Mouse (Mus musculus) heart, embryonic 16.5 days (tissue): ENCODE measurements at regions not wholly inside any gene's neighbourhood (a gene's known extent, or its start where the extent isn't known, plus 50 kb on each side); places are given as distances from the start of the nearest gene placed in this dataset.

Experiments used
- ATAC-seq: fragments of 200-750 bp; cut with Nextera tagmentation; replicated peaks from 2 replicates; pipeline ENCODE4 v1.8.0; 2017; ENCODE audit warnings: moderate number of reproducible peaks; ENCODE audit not compliant: insufficient read depth, low FRiP score; ENCODE audit errors: extremely low read depth
- H3K27ac ChIP-seq: fragments of 300-500 bp; sonication (generic); 2 replicates; pipeline ENCODE4 v1.5.1; 2014; ENCODE audit warnings: mild to moderate bottlenecking, low read length, control low read depth, moderate library complexity
- H3K27me3 ChIP-seq: fragments of 300-500 bp; sonication (generic); 2 replicates; pipeline ENCODE4 v1.6.1; 2014; ENCODE audit warnings: low read length, mixed read lengths; ENCODE audit not compliant: control insufficient read depth, insufficient read depth
- H3K36me3 ChIP-seq: fragments of 300-500 bp; sonication (generic); 2 replicates; pipeline ENCODE4 v1.6.1; 2014; ENCODE audit not compliant: control insufficient read depth, insufficient read depth
- H3K4me1 ChIP-seq: fragments of 300-500 bp; sonication (generic); 2 replicates; pipeline ENCODE4 v1.6.1; 2014; ENCODE audit warnings: low read length, mixed read lengths; ENCODE audit not compliant: control insufficient read depth, insufficient read depth
- H3K4me2 ChIP-seq: fragments of 300-500 bp; sonication (generic); 2 replicates; pipeline ENCODE4 v1.6.1; 2014; ENCODE audit warnings: low read depth, mild to moderate bottlenecking, control low read depth, low read length
- H3K4me3 ChIP-seq: fragments of 300-500 bp; sonication (generic); 2 replicates; pipeline ENCODE4 v1.5.1; 2014; ENCODE audit warnings: mild to moderate bottlenecking, control low read depth, low read length
- H3K9ac ChIP-seq: fragments of 300-500 bp; sonication (generic); 2 replicates; pipeline ENCODE4 v1.6.1; 2014; ENCODE audit warnings: low read length, control low read depth
- H3K9me3 ChIP-seq: fragments of 300-500 bp; sonication (generic); replicated peaks from 2 replicates; pipeline ENCODE4 v1.6.1; 2016; ENCODE audit warnings: low read length; ENCODE audit not compliant: control insufficient read depth
- WGBS: fragments of 180-500 bp; shearing (Covaris S2); extraction: QIAGEN DNeasy Blood & Tissue Kit; methylation state at CpG from one replicate; pipeline ENCODE4 v1.1.7; 2014; 5-methylcytosine and 5-hydroxymethylcytosine counted together

DNA sequence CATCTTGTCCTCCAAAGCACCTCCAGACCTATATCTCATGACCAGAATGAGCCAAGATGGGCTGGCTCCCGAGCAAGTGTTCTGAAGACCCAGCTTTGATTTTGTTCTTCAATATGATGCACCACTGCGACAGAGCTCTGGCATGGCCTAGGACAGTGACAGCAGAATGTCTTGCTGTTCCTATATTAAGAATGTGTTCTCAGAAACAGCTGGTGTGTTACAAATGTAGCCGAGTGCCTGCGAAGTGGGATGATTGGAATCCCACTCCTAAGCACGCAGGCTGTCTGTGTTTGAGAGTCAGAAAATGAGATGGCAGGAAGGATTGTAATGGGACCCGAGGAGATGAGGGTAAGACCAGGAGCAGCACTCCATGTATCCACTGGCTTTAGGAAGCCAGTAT lies 355.1 kb upstream of the Smarca2 start:
- 75% methylated on average over 6 of the region's 6 CpGs for WGBS
- H3K9ac ChIP-seq, result no peak overlapping the region

DNA sequence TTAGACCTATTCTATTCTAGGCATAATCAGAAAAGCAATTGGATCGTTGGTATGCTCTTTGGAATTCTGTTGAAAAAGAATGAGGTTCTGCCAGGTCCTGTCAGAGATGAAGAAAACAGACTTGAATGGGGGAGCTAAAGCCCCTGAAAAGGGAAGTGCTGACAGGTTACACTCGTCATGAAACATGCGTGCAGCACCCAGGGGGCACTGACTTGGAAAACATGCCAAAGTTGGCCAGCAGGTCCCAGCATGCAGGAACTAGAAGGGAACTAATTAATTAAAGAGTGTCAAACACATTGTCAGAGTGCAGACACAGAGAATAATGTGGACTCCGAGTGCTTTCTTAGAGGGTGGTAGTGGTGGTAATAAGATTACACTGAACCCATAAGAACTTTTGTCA lies 346.2 kb upstream of the Smarca2 start:
- no peak overlapping the region for H3K27ac ChIP-seq
- no peaks in the 10 kb centered on the region for H3K9me3 ChIP-seq
- ATAC-seq, result no peak
- WGBS, result 56% methylated on average over 4 of the region's 4 CpGs
- no peak overlapping the region for H3K4me3 ChIP-seq
- H3K27me3 ChIP-seq, result no peaks in the 10 kb centered on the region
- no peak overlapping the region for H3K4me2 ChIP-seq
- H3K36me3 ChIP-seq, result no peaks in the 10 kb centered on the region
- no peaks in the 10 kb centered on the region for H3K4me1 ChIP-seq
- no peak overlapping the region for H3K9ac ChIP-seq

More for the DNA sequence above, 355.1 kb upstream of the Smarca2 start:
- H3K36me3 ChIP-seq, result no peaks in the 10 kb centered on the region
- no peak overlapping the region for H3K27ac ChIP-seq
- no peaks in the 10 kb centered on the region for H3K27me3 ChIP-seq
- no peaks in the 10 kb centered on the region for H3K9me3 ChIP-seq
- H3K4me3 ChIP-seq, result no peak overlapping the region
- no peak overlapping the region for H3K4me2 ChIP-seq
- no peak for ATAC-seq
- no peaks in the 10 kb centered on the region for H3K4me1 ChIP-seq

DNA sequence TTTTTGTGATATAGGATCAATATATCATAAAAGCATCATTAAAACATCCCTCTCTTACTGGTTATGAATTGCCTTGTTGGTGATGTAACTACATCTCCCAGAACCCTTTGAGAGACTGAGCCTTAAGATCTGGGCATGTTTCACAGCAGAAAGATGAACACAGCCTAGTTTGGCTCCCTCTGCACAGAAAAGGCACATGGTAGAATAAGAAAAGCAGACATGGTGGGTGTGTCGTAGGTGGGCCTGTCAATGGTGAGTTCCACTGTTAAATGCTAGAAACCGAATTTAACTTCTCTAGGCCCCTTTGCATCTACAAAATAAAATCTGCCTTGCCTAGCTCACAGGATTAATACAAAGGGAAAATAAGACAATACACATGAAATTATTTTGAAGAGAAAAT lies 343.3 kb upstream of the Smarca2 start:
- no peak for ATAC-seq
- H3K9ac ChIP-seq, result no peak overlapping the region
- H3K4me3 ChIP-seq, result no peak overlapping the region
- no peak overlapping the region for H3K27ac ChIP-seq
- H3K27me3 ChIP-seq, result no peaks in the 10 kb centered on the region
- H3K9me3 ChIP-seq, result no peaks in the 10 kb centered on the region
- H3K4me1 ChIP-seq, result no peaks in the 10 kb centered on the region
- 74% methylated on average over 2 of the region's 2 CpGs for WGBS
- H3K4me2 ChIP-seq, result no peak overlapping the region
- H3K36me3 ChIP-seq, result no peaks in the 10 kb centered on the region

- no peaks in the 10 kb centered on the region for H3K36me3 ChIP-seq
- H3K4me3 ChIP-seq, result no peak overlapping the region
- H3K9me3 ChIP-seq, result no peaks in the 10 kb centered on the region
- H3K4me2 ChIP-seq, result no peak overlapping the region
- H3K27me3 ChIP-seq, result no peaks in the 10 kb centered on the region
- no peak overlapping the region for H3K9ac ChIP-seq
- no peaks in the 10 kb centered on the region for H3K4me1 ChIP-seq
- 73% methylated on average over 6 of the region's 6 CpGs for WGBS
- ATAC-seq, result no peak
- H3K27ac ChIP-seq, result no peak overlapping the region
These were observed 308.5 kb upstream of the Smarca2 start for GRCm38 (mm10) chr19:26296360-26296759.

DNA sequence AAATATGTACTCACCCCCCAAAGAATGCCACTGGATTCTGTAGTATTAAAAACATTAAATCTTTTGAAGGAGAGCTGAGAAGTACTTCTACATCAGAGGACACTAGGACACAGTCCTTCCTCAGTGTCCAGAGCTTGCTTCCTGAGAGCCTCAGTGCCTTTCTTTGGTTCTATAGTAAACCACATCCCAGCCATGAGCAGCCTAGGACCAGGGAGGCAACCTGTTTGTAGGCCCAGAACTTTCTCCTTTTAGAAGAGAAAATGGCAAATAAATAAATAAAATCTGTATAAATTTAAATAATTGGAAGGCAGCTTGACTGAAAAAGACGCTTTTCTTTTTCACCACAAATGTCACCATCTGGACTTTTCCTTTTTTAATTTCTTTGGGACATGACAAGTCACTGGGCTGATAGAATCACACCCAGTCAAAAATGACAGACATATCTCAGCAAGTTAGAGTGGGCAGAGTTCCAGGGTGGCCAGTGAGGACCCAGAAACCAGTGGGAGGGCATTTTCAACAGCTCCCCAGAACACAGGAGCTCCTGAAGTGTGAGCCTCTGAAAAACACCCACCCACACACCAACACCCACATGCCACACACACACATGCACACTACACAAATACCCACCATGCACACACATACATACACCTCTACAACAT lies 296.2 kb upstream of the Smarca2 start:
- H3K4me3 ChIP-seq, result no peak overlapping the region
- no peaks in the 10 kb centered on the region for H3K9me3 ChIP-seq
- no peak overlapping the region for H3K4me2 ChIP-seq
- ATAC-seq, result no peak
- no peaks in the 10 kb centered on the region for H3K36me3 ChIP-seq
- no peak overlapping the region for H3K9ac ChIP-seq
- no peaks in the 10 kb centered on the region for H3K27me3 ChIP-seq
- WGBS, result 73% methylated on average over 1 of the region's 1 CpGs
- no peak overlapping the region for H3K27ac ChIP-seq
- no peaks in the 10 kb centered on the region for H3K4me1 ChIP-seq

GRCm38 (mm10) chr19:26318977-26319376 lies 285.9 kb upstream of the Smarca2 start:
- Histone ChIP-seq H3K27me3 (no peaks in the 10 kb centered on the region), H3K27ac (no peak overlapping the region), H3K4me1 (no peaks in the 10 kb centered on the region), H3K4me2 (no peak overlapping the region), H3K9me3 (no peaks in the 10 kb centered on the region), H3K9ac (no peak overlapping the region), H3K4me3 (no peak overlapping the region), H3K36me3 (no peaks in the 10 kb centered on the region)
- 86% methylated on average over 2 of the region's 2 CpGs for WGBS
- ATAC-seq, result no peak

- H3K27ac ChIP-seq, result no peak overlapping the region
- WGBS, result 74% methylated on average over 5 of the region's 5 CpGs
- H3K9ac ChIP-seq, result no peak overlapping the region
- H3K4me3 ChIP-seq, result no peak overlapping the region
- H3K4me2 ChIP-seq, result no peak overlapping the region
- ATAC-seq, result no peak
- no peaks in the 10 kb centered on the region for H3K36me3 ChIP-seq
- no peaks in the 10 kb centered on the region for H3K4me1 ChIP-seq
- H3K27me3 ChIP-seq, result no peaks in the 10 kb centered on the region
- no peaks in the 10 kb centered on the region for H3K9me3 ChIP-seq
These were observed 281.2 kb upstream of the Smarca2 start for GRCm38 (mm10) chr19:26323682-26324081.

DNA sequence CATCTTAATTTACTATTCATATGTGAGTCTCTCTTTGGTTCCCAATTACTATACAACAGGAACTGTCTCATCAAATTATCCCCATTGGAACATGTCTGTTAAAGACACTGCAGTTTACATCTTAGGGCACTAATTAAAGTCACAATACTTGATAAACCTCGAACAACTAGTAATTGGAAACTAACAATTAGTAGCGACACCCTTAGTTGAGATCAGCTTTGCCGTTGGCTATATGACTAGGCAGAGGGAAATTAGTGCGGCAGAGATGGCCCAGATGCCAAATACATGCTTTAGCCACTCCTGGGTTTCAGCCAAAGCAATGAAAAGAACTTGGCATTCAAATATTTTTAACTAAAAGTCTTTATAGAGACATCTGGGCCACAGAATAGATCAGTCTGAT lies 265.7 kb upstream of the Smarca2 start:
- no peaks in the 10 kb centered on the region for H3K9me3 ChIP-seq
- no peaks in the 10 kb centered on the region for H3K36me3 ChIP-seq
- no peak overlapping the region for H3K9ac ChIP-seq
- H3K27me3 ChIP-seq, result no peaks in the 10 kb centered on the region
- ATAC-seq, result no peak
- WGBS, result 78% methylated on average over 4 of the region's 4 CpGs
- H3K4me1 ChIP-seq, result no peaks in the 10 kb centered on the region
- no peak overlapping the region for H3K27ac ChIP-seq
- no peak overlapping the region for H3K4me2 ChIP-seq
- H3K4me3 ChIP-seq, result no peak overlapping the region

GRCm38 (mm10) chr19:26340155-26340554 lies 264.7 kb upstream of the Smarca2 start:
- Histone ChIP-seq H3K27me3 (no peaks in the 10 kb centered on the region), H3K27ac (no peak overlapping the region), H3K4me2 (no peak overlapping the region), H3K9ac (no peak overlapping the region), H3K9me3 (no peaks in the 10 kb centered on the region), H3K4me3 (no peak overlapping the region), H3K4me1 (no peaks in the 10 kb centered on the region), H3K36me3 (no peaks in the 10 kb centered on the region)
- WGBS, result 53% methylated on average over 3 of the region's 3 CpGs
- ATAC-seq, result no peak
